Mouse (Mus musculus) urinary bladder, adult 2 months (tissue): Measurements from ENCODE around the gene Mpeg1. TPM values are rescaled to one million over a fixed set of nuclear protein-coding genes. Genes with fewer than 3 reads are reported as not detected.

Source experiments
- DNase-seq: peaks from one replicate; pipeline ENCODE4 v3.0.0; 2022; ENCODE audit warnings: low spot score
- polyA plus RNA-seq: library from polyadenylated mRNA; depleted of rRNA; stranded (reverse); fragments of >200 nt; gene quantifications from 2 replicates; pipeline ENCODE4 v1.2.3, GENCODE M21; 2012; rRNA removed

Mpeg1 gene
- polyA plus RNA-seq, 1 experiment = 11.6 TPM

- no peak for DNase-seq
These were observed 31.1 kb downstream of the Mpeg1 start for GRCm38 (mm10) chr19:12491636-12492035.

- DNase-seq = no peak
These were observed 33.0 kb downstream of the Mpeg1 start for GRCm38 (mm10) chr19:12493453-12494186.

DNA sequence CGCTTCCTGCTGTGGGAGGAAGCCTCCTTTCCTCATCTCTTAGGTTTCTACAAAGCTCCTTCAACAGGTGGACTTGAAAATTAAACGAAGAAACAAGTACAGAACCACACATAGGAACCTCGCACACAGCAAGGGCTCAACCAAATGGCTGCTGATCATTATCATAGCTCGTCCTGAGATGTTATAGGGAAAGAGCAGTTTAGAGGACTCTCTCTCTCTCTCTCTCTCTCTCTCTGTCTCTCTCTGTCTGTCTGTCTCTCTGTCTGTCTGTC lies 33.5 kb downstream of the Mpeg1 start:
- DNase-seq = no peak

DNA sequence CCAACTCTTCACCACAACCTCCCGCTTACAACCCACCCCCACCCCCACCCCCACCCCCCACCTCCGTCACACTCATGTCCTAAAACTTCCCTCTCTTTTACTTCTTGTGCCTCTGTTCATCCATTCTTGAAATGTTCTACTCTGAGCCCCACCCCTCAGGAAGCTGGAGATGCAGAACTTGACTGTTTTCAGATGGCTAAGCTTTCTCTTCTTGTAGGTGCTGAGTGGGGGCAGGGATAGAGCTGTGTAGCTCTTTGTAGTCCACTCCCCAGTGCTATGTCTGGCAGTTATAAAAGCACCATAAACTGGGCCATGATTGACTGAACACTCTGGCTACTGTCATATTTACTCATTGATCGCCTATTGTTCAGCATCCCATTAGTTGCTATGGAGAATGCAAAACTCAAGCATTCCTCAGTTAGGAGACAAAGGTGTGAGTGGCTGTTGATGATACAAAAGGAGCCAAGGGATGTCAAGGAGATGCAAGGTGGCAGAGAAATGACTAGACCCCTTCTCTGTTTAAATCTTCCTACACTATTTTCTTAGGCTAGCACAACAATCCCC lies 34.5 kb downstream of the Mpeg1 start:
- no peak for DNase-seq

GRCm38 (mm10) chr19:12496241-12496640 lies 35.7 kb downstream of the Mpeg1 start:
- DNase-seq = no peak

- DNase-seq = no peak
These were observed 37.3 kb downstream of the Mpeg1 start for GRCm38 (mm10) chr19:12497909-12498308.

GRCm38 (mm10) chr19:12498321-12498720 lies 37.7 kb downstream of the Mpeg1 start:
- DNase-seq = no peak

DNA sequence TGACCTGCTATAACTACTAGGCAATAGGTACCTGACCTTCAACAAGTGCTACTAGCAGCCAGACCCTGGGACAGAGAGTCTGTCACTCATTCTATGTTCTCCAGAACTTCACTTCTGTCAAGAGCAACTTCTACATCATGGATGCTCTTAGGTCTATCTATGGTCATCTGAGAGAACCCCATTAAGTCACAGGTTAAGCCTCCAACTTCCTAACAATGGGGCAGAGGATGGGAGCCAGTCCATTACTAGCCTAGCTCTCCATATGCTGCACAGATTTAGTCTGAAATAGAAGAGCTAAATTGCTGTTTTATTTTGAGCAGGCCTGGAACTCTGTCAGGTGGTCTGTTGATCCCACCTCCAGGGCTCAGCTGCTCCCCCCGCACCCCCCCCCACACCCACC lies 38.4 kb downstream of the Mpeg1 start:
- DNase-seq = no peak

DNA sequence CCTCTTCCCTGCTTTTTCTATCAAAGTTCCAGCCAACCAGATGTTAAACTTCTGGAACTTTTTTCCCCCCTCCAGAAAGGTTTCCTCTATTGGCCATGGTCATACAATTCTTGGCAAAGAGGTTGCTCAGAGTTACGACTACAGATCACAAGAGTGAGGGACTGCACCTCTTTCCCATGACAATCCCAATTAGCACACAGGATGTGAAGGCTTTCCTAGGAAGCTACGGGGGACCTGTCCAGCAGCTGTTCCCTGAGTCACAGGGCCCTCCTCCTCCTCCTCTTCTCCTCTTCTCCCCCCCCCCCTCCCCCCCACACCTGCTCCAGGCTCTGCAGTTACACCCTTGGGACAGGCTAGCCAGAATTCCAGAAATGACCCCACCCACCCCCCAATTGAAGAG lies 38.9 kb downstream of the Mpeg1 start:
- no peak for DNase-seq

DNA sequence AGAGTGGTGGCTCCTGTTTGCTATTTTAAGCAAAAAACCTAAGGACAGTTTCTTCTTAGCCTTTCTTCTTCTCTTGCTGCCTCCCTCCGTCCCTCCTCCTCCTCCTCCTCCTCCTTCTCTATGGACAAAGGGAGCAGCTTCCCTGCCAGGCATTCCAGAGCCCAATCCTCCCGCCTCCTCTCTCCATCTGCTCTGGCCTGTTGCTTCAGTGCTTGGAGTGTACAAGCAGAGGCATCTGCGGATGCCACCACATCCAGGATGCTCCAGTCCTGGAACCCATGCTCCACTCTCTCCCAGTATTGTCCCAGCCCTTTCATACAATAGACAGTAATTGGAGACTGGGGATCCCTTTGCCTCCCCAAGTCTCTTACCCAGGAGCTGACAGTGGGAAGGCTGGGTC lies 39.5 kb downstream of the Mpeg1 start:
- no peak for DNase-seq

DNA sequence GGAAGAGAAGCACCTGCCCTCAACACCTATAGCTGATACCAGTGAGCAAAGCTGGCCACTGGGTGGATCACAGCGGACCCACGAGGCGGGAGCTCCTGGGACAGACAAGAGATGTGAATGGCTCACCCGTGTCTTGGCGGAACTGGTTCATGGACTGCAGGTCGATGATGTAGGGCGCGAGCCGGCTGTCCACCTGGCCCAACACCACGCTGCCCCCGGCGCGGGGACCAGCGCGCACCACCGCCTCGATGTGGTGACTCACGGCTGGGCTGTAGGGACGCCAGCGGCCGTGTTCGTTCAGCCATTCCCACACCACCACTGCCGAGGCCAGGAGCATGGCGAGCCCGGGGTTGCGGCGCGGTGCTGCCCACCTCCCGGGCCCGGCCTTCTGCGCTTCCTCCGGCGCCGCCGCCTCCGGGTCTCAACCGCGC lies 40.3 kb downstream of the Mpeg1 start:
- DNase-seq = peak; percentile 62

DNA sequence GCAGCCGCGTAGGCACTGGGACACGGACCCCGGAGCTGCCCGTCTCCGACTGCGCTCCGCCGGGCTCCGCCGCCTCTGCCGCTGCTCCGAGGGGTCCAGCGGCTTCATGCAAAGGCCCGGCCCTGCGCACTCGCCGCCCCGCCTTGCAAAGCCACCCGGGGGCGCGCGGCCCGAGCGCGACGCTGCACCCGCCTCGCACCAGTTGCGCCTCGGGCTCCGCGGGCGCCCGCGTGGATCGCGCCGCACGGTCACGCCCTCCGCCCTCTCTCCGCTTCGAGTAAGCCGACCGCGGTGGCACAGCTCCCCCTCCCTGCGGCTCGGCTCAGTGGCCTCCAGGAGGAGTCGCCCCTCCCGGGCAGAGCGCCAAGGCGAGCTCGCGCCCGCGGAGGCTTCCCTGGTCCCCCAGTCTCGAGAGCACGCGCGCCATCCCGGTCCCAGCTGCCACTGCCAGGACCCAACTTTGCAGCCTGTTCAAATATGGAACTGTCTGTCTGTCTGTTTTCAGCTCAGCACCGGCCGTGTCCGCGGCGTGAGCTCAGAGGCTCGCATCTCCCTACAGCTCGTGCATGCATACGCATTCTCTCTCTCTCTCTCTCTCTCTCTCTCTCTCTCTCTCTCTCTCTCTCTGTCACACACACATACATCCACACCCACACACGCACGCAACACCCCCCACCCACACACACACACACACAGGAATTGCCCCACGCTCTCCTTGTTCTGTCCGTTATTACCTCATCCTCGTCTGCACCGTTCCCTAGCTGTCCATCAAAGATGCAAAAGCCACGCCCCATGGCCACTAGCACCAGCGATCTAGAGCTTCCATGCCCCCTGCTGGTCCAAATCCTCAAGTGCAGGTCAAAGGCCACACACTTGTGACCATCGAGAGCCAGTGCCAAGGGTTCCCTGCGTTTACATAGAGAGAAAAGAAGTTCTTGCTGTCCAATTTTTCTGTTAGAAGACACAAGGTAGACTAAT lies 41.1 kb downstream of the Mpeg1 start, which contains the start of gene Dtx4:
Gene Dtx4, minus strand, starts transcription at position 85 of the 978 bp plus-strand sequence.
- DNase-seq = peak; percentile 92

GRCm38 (mm10) chr19:12502756-12503155 lies 42.2 kb downstream of the Mpeg1 start:
- no peak for DNase-seq

- no peak for DNase-seq
These were observed 54.0 kb downstream of the Mpeg1 start for GRCm38 (mm10) chr19:12514621-12515020.

Other genes starting within 250 kb of the Mpeg1 start
- not detected in 2 replicates for gene Olfr1432, start 228.2 kb upstream of the Mpeg1 start, polyA plus RNA-seq
- not detected in 2 replicates for gene Olfr262, start 219.1 kb upstream of the Mpeg1 start, polyA plus RNA-seq
- gene Olfr235, start 199.7 kb upstream of the Mpeg1 start, polyA plus RNA-seq = not detected in 2 replicates
- gene Olfr1434, start 180.9 kb upstream of the Mpeg1 start, polyA plus RNA-seq = not detected in 2 replicates
- not detected in 2 replicates for gene Olfr1436, start 161.6 kb upstream of the Mpeg1 start, polyA plus RNA-seq
- not detected in 2 replicates for gene Olfr1437, start 135.7 kb upstream of the Mpeg1 start, polyA plus RNA-seq
- not detected in 2 replicates for gene Olfr1438-ps1, start 124.9 kb upstream of the Mpeg1 start, polyA plus RNA-seq
- gene Olfr1440, start 73.5 kb upstream of the Mpeg1 start, polyA plus RNA-seq = not detected in 2 replicates
- not detected in 2 replicates for gene Olfr1441, start 43.3 kb upstream of the Mpeg1 start, polyA plus RNA-seq
- gene Pfpl, start 32.9 kb upstream of the Mpeg1 start, polyA plus RNA-seq = not detected in 2 replicates
- gene Dtx4, start 40.7 kb downstream of the Mpeg1 start, polyA plus RNA-seq = 12.6 and 16.8 TPM in 2 replicates
- gene Fam111a, start 85.0 kb downstream of the Mpeg1 start, polyA plus RNA-seq = 5.8 and 6.2 TPM in 2 replicates
- gene Gm4952, start 139.2 kb downstream of the Mpeg1 start, polyA plus RNA-seq = not detected in 2 replicates
- 0.14 and 0.15 TPM in 2 replicates for gene Glyat, start 172.5 kb downstream of the Mpeg1 start, polyA plus RNA-seq
- gene Olfr1442, start 209.7 kb downstream of the Mpeg1 start, polyA plus RNA-seq = not detected in 2 replicates
- gene Olfr1443, start 217.3 kb downstream of the Mpeg1 start, polyA plus RNA-seq = not detected in 2 replicates
- gene Keg1, start 235.0 kb downstream of the Mpeg1 start, polyA plus RNA-seq = not detected in 2 replicates